Mouse (Mus musculus) forebrain, postnatal 0 days (tissue): Measurements from ENCODE around the gene Hsp90aa1. TPM values are rescaled to one million over a fixed set of nuclear protein-coding genes. Genes with fewer than 3 reads are reported as not detected.
"Not testable (repeated sequence)": the region's sequence is repeated elsewhere in the genome, so short reads cannot be mapped to it uniquely, and the experiment has no call there.

Experiments
- ATAC-seq: fragments of 200-750 bp; cut with Nextera tagmentation; 2 replicates; pipeline ENCODE4 v1.8.0; 2017; ENCODE audit warnings: mild to moderate bottlenecking, moderate library complexity
- DNase-seq: peaks from one replicate; pipeline ENCODE4 v3.0.0-alpha.2; 2015
- H3K27ac ChIP-seq: fragments of 300-500 bp; sonication (generic); 2 replicates; pipeline ENCODE4 v1.5.1; 2014; ENCODE audit warnings: low read depth, mild to moderate bottlenecking, antibody characterized with exemption, low read length, moderate library complexity, mixed read lengths
- H3K27me3 ChIP-seq: fragments of 300-500 bp; sonication (generic); 2 replicates; pipeline ENCODE4 v1.6.1; 2014; ENCODE audit warnings: mild to moderate bottlenecking, low read length, mixed read lengths; ENCODE audit not compliant: insufficient read depth
- H3K36me3 ChIP-seq: fragments of 300-500 bp; sonication (generic); 2 replicates; pipeline ENCODE4 v1.6.1; 2014; ENCODE audit warnings: mild to moderate bottlenecking, moderate library complexity; ENCODE audit not compliant: insufficient read depth
- H3K4me1 ChIP-seq: fragments of 300-500 bp; sonication (generic); 2 replicates; pipeline ENCODE4 v1.6.1; 2014; ENCODE audit warnings: antibody characterized with exemption; ENCODE audit not compliant: insufficient read depth
- H3K4me2 ChIP-seq: fragments of 300-500 bp; sonication (generic); 2 replicates; pipeline ENCODE4 v1.6.1; 2014; ENCODE audit warnings: low read depth, mild to moderate bottlenecking, moderate library complexity
- H3K4me3 ChIP-seq: fragments of 300-500 bp; sonication (generic); 2 replicates; pipeline ENCODE4 v1.5.1; 2014; ENCODE audit warnings: low read depth, low read length, mixed read lengths
- H3K9ac ChIP-seq: fragments of 300-500 bp; sonication (generic); 2 replicates; pipeline ENCODE4 v1.6.1; 2014; ENCODE audit warnings: mild to moderate bottlenecking
- H3K9me3 ChIP-seq: fragments of 300-500 bp; sonication (generic); 2 replicates; pipeline ENCODE4 v1.6.1; 2016; ENCODE audit warnings: low read length
- CTCF ChIP-seq: sonication (generic); IDR thresholded peaks from 2 replicates; pipeline ENCODE4 v1.5.1; 2016; ENCODE audit warnings: antibody characterized with exemption, control low read depth, low read depth
- whole genome bisulfite sequencing: fragments of 180-500 bp; shearing (Covaris S2); extraction: QIAGEN DNeasy Blood & Tissue Kit; methylation state at CpG from one replicate; pipeline ENCODE4 v1.1.7; 2014; 5-methylcytosine and 5-hydroxymethylcytosine counted together
- polyA plus RNA-seq: library from polyadenylated mRNA; unstranded; fragments of >200 nt; fragmentation: Nextera tagmentation; extraction: Ambion mirVana; gene quantifications from 2 replicates; pipeline ENCODE4 v1.2.1, GENCODE M21; 2015
- total RNA-seq: library from RNA; depleted of rRNA; stranded (reverse); fragments of >200 nt; gene quantifications from 2 replicates; pipeline ENCODE4 v1.2.3, GENCODE M21; 2014

The Hsp90aa1 gene
- total and polyA plus RNA-seq, 2 experiments from 2014 or later: 720 to 1,324 TPM

GRCm38 (mm10) chr12:110689919-110690643, 12.4 kb downstream of the Hsp90aa1 start:
- no peak for ATAC-seq
- Histone ChIP-seq H3K27me3 (no peaks in the 10 kb centered on the region), H3K36me3 (peaks cover 58% of the 10 kb centered on the region), H3K27ac (no peak overlapping the region), H3K9ac (no peak overlapping the region), H3K4me1 (peaks cover 7% of the 10 kb centered on the region), H3K4me3 (no peak overlapping the region), H3K9me3 (no peaks in the 10 kb centered on the region), H3K4me2 (no peak overlapping the region)
- DNase-seq: no peak
- no peak for TF ChIP-seq CTCF
- 83% methylated on average over 6 of the region's 6 CpGs for WGBS

- 96% methylated on average over 3 of the region's 3 CpGs for WGBS
- not testable (repeated sequence) for H3K9ac ChIP-seq, H3K4me2 ChIP-seq, H3K27me3 ChIP-seq, ATAC-seq, H3K4me1 ChIP-seq, DNase-seq, H3K9me3 ChIP-seq, H3K4me3 ChIP-seq, H3K27ac ChIP-seq
- peaks cover 50% of the 10 kb centered on the region for H3K36me3 ChIP-seq
Measured at GRCm38 (mm10) chr12:110688921-110689320, 13.6 kb downstream of the Hsp90aa1 start.

GRCm38 (mm10) chr12:110687894-110688734, 14.4 kb downstream of the Hsp90aa1 start:
- Histone ChIP-seq H3K4me3 (no peak overlapping the region), H3K9me3 (no peaks in the 10 kb centered on the region), H3K36me3 (peaks cover 44% of the 10 kb centered on the region), H3K4me2 (no peak overlapping the region), H3K4me1 (no peaks in the 10 kb centered on the region), H3K27ac (0 out of 2 replicates have a peak overlapping the region, but pooled peaks have one; percentile 35), H3K9ac (0 out of 2 replicates have a peak overlapping the region, but pooled peaks have one; percentile 2), H3K27me3 (no peaks in the 10 kb centered on the region)
- WGBS: 55% methylated on average over 12 of the region's 12 CpGs
- DNase-seq: peak; percentile 57
- TF ChIP-seq CTCF: no peak
- peak; percentile 72 for ATAC-seq

GRCm38 (mm10) chr12:110683580-110683979, 18.9 kb downstream of the Hsp90aa1 start:
- no peak for TF ChIP-seq CTCF
- WGBS: no CpG with 5 or more reads among the region's 1 CpGs
- no peak overlapping the region for H3K4me2 ChIP-seq
- DNase-seq (no peak), ATAC-seq (no peak)
- no peaks in the 10 kb centered on the region for H3K9me3 ChIP-seq
- no peak overlapping the region for H3K4me3 ChIP-seq
- H3K4me1 ChIP-seq: no peaks in the 10 kb centered on the region
- H3K27ac ChIP-seq: no peak overlapping the region
- no peak overlapping the region for H3K9ac ChIP-seq
- no peaks in the 10 kb centered on the region for H3K27me3 ChIP-seq
- H3K36me3 ChIP-seq: peaks cover 11% of the 10 kb centered on the region

GRCm38 (mm10) chr12:110682561-110683299, 19.8 kb downstream of the Hsp90aa1 start, which contains the start of gene 1700001K19Rik:
TSS of gene 1700001K19Rik (minus strand) at chr12:110682619.
- Histone ChIP-seq H3K27me3 (no peaks in the 10 kb centered on the region), H3K4me3 (no peak within 1 kb of the TSS), H3K4me2 (no peak within 1 kb of the TSS), H3K9ac (no peak within 1 kb of the TSS), H3K27ac (no peak within 1 kb of the TSS), H3K4me1 (no peaks in the 10 kb centered on the region), H3K9me3 (no peaks in the 10 kb centered on the region), H3K36me3 (0 out of 2 replicates have a peak, but pooled peaks cover 5% of the 10 kb centered on the region)
- ATAC-seq (no peak), DNase-seq (no peak)
- TF ChIP-seq CTCF: no peak
- 78% methylated on average over 9 of the region's 9 CpGs for WGBS

- no peak overlapping the region for H3K9ac ChIP-seq
- no peak for DNase-seq
- H3K27me3 ChIP-seq: no peaks in the 10 kb centered on the region
- ATAC-seq: no peak
- no peak overlapping the region for H3K4me2 ChIP-seq
- no peak overlapping the region for H3K4me3 ChIP-seq
- no peaks in the 10 kb centered on the region for H3K9me3 ChIP-seq
- H3K36me3 ChIP-seq: 0 out of 2 replicates have a peak, but pooled peaks cover 5% of the 10 kb centered on the region
- H3K4me1 ChIP-seq: no peaks in the 10 kb centered on the region
- no peak for TF ChIP-seq CTCF
- no peak overlapping the region for H3K27ac ChIP-seq
- 61% methylated on average over 3 of the region's 3 CpGs for WGBS
Measured at GRCm38 (mm10) chr12:110681878-110682277, 20.6 kb downstream of the Hsp90aa1 start.
